Mouse (Mus musculus) bone marrow, adult 2 months (tissue): ENCODE measurements around the gene Olfr291.

Experiments used
- CTCF ChIP-seq: fragments of 200-500 bp; IDR thresholded peaks from 2 replicates; pipeline ENCODE4 v1.5.1; 2011; ENCODE audit warnings: low read length, control low read depth; ENCODE audit not compliant: control insufficient read depth, insufficient read depth
- POLR2A ChIP-seq: fragments of 200-500 bp; IDR thresholded peaks from 2 replicates; pipeline ENCODE4 v1.6.1; 2011; ENCODE audit warnings: low read depth, mild to moderate bottlenecking, control low read depth, low read length, borderline replicate concordance; ENCODE audit not compliant: control insufficient read depth

- TF ChIP-seq POLR2A (no peak), CTCF (no peak)
These were observed 31.2 kb downstream of the Olfr291 start for GRCm38 (mm10) chr7:84884530-84884929.
